Mouse (Mus musculus) gastrocnemius, postnatal 10 days (tissue): ENCODE results near the gene Aatk. TPM values are rescaled to one million over a fixed set of nuclear protein-coding genes. Genes with fewer than 3 reads are reported as not detected.

ENCODE experiments used
- microRNA-seq, 2 experiments: library from miRNA; unstranded; fragments of <30 nt; microRNA quantifications; one replicate each; pipeline ENCODE4 v1.2.0; 2021
- total RNA-seq, 2 experiments: library from RNA; stranded (reverse); gene quantifications; 2 replicates each; pipeline ENCODE4 v1.2.3; 2021

Aatk gene
- total RNA-seq, 2 experiments from 2014 or later = 18.5 to 20.5 TPM

Small RNAs within 50 kb of the gene (microRNA-seq; reads per million reads assigned to microRNA genes)
- gene Gm25948 (0 reads per million in 2 experiments), gene Mir3065 (0 reads per million in 2 experiments), gene Mir338 (0 reads per million in 2 experiments)

Other genes starting within 250 kb of the Aatk start
- gene Chmp6, start 133.7 kb downstream of the Aatk start, total RNA-seq = 10 to 100 TPM; 30.8 to 33.5 TPM
- 1 to 10 TPM; 4.1 to 6.3 TPM for gene Baiap2, start 104.4 kb downstream of the Aatk start, total RNA-seq
- gene Cep131, start 39.7 kb upstream of the Aatk start, total RNA-seq = 10 to 100 TPM in 1 of 2 experiments, 1 to 10 TPM in 1; 9.9 to 11.4 TPM
- gene Tepsin, start 51.6 kb upstream of the Aatk start, total RNA-seq = 1 to 10 TPM; 5.2 to 6.3 TPM
- 10 to 100 TPM; 40.9 to 44.2 TPM for gene Ndufaf8, start 51.8 kb upstream of the Aatk start, total RNA-seq
- gene Slc38a10, start 104.2 kb upstream of the Aatk start, total RNA-seq = 10 to 100 TPM; 66.0 to 82.7 TPM
- 10 to 100 TPM in 1 of 2 experiments, 1 to 10 TPM in 1; 6.4 to 10.5 TPM for gene Bahcc1, start 185.8 kb upstream of the Aatk start, total RNA-seq